Mouse (Mus musculus) lung, embryonic 14.5 days (tissue): ENCODE data around the gene Cux2. TPM values are rescaled to one million over a fixed set of nuclear protein-coding genes. Genes with fewer than 3 reads are reported as not detected.
A peak's percentile ranks its signal among the peaks of the same experiment; 100 is the strongest.

Experiments
- ATAC-seq: fragments of 200-750 bp; cut with Nextera tagmentation; 2 replicates; pipeline ENCODE4 v1.8.0; 2017; ENCODE audit warnings: mild to moderate bottlenecking, moderate TSS enrichment, moderate library complexity; ENCODE audit not compliant: insufficient read depth
- DNase-seq: peaks from one replicate; pipeline ENCODE4 v3.0.0-alpha.2; 2015
- H3K27ac ChIP-seq: fragments of 300-500 bp; sonication (generic); 2 replicates; pipeline ENCODE4 v1.5.1; 2014; ENCODE audit warnings: low read depth, mild to moderate bottlenecking, moderate library complexity
- H3K27me3 ChIP-seq: fragments of 300-500 bp; sonication (generic); 2 replicates; pipeline ENCODE4 v1.6.1; 2014; ENCODE audit warnings: low read length, control low read depth; ENCODE audit not compliant: insufficient read depth
- H3K36me3 ChIP-seq: fragments of 300-500 bp; sonication (generic); 2 replicates; pipeline ENCODE4 v1.6.1; 2014; ENCODE audit warnings: control low read depth; ENCODE audit not compliant: insufficient read depth
- H3K4me1 ChIP-seq: fragments of 300-500 bp; sonication (generic); 2 replicates; pipeline ENCODE4 v1.6.1; 2014; ENCODE audit warnings: antibody characterized with exemption, control low read depth; ENCODE audit not compliant: insufficient read depth
- H3K4me2 ChIP-seq: fragments of 300-500 bp; sonication (generic); 2 replicates; pipeline ENCODE4 v1.6.1; 2014; ENCODE audit warnings: mild to moderate bottlenecking
- H3K4me3 ChIP-seq: fragments of 300-500 bp; sonication (generic); 2 replicates; pipeline ENCODE4 v1.5.1; 2014; ENCODE audit warnings: low read depth, low read length
- H3K9ac ChIP-seq: fragments of 300-500 bp; sonication (generic); 2 replicates; pipeline ENCODE4 v1.6.1; 2014
- H3K9me3 ChIP-seq: fragments of 300-500 bp; sonication (generic); 2 replicates; pipeline ENCODE4 v1.6.1; 2016; ENCODE audit warnings: low read depth, low read length, control low read depth
- CTCF ChIP-seq: IDR thresholded peaks from 2 replicates; pipeline ENCODE4 v1.5.1; 2016; ENCODE audit warnings: antibody characterized with exemption, low read depth
- WGBS: fragments of 180-500 bp; shearing (Covaris S2); extraction: QIAGEN DNeasy Blood & Tissue Kit; methylation state at CpG from one replicate; pipeline ENCODE4 v1.1.7; 2014; 5-methylcytosine and 5-hydroxymethylcytosine counted together
- polyA plus RNA-seq: library from polyadenylated mRNA; unstranded; fragments of >200 nt; fragmentation: Nextera tagmentation; extraction: Ambion mirVana; gene quantifications from 2 replicates; pipeline ENCODE4 v1.2.1, GENCODE M21; 2014

Cux2 gene
- polyA plus RNA-seq, 1 experiment from 2014 or later: 4.0 TPM

DNA sequence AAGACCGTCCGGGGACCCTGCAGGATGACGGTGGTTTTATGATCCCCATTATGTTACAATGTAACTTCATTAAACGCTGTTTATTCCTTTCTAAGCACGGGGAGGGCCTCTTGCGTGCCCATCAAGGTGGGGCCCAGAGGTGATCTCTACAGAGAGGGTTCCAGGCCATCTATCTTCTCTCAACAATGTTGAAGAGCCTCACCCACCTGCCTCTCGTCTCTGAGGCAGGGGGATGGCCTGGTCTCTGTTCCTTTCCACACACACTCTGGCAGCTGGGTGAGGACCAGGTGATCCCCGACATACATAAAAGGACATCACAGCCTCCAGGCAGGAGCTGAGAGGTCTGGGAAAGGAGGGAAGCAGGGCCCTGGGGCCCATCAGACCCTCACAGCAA is 100.9 kb downstream of the Cux2 start:
- no peaks in the 10 kb centered on the region for H3K36me3 ChIP-seq
- WGBS: 13% methylated on average over 8 of the region's 8 CpGs
- H3K4me2 ChIP-seq: peak overlapping the region; percentile 66
- H3K27ac ChIP-seq: no peak overlapping the region
- H3K9me3 ChIP-seq: no peaks in the 10 kb centered on the region
- no peak overlapping the region for H3K4me3 ChIP-seq
- ATAC-seq (no peak), DNase-seq (no peak)
- H3K4me1 ChIP-seq: peaks cover 10% of the 10 kb centered on the region; the same call in 1 of the 2 replicates
- no peak overlapping the region for H3K9ac ChIP-seq
- peaks cover 5% of the 10 kb centered on the region; the same call in 1 of the 2 replicates for H3K27me3 ChIP-seq
- no peak for TF ChIP-seq CTCF

DNA sequence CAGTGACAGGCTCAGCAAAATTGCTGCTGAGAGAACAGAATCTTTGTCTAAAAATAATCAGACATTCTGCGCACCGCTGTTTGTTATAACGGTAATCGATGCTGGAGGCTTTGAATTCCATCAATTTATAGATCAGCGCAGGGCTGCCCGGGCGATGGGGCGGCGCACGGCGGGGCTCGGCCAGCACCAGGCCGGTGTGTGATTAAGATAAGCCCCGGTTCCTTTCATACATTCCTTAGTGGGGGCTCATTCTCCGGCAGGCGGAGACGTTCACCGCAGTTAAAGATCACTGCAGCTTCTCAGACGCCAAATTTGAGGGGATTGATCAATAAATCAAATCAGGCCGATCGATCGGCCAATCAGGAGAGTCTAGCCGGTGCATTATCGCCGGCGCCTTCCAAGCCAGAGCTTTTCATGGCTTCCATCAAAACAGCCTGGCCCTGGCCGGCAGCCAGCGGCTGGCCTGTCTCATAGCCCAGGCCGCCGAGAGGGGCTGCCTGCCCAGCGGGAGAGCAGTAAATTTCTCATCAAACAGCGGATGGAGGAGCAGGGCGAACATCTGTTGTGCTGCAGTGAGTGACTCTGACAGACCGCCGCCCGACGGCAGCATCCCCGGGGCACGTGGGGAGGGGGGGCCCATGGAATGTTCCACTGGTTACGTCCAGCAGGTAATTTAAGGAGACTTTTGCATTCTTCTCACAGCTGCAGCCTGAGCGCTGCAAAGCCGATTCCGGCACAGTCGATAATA is 101.4 kb downstream of the Cux2 start:
- peak overlapping the region; percentile 20; the same call in 1 of the 2 replicates for H3K27ac ChIP-seq
- H3K27me3 ChIP-seq: peaks cover 5% of the 10 kb centered on the region; the same call in 1 of the 2 replicates
- peak overlapping the region; percentile 28 for H3K4me3 ChIP-seq
- ATAC-seq (peak; percentile 78), DNase-seq (peak; percentile 93)
- H3K4me2 ChIP-seq: peak overlapping the region; percentile 66
- no peaks in the 10 kb centered on the region for H3K36me3 ChIP-seq
- TF ChIP-seq CTCF: no peak; the same call in 1 of the 2 replicates
- H3K4me1 ChIP-seq: peaks cover 10% of the 10 kb centered on the region; the same call in 1 of the 2 replicates
- no peaks in the 10 kb centered on the region for H3K9me3 ChIP-seq
- peak overlapping the region; percentile 23; the same call in 1 of the 2 replicates for H3K9ac ChIP-seq
- WGBS: 3% methylated on average over 44 of the region's 44 CpGs

DNA sequence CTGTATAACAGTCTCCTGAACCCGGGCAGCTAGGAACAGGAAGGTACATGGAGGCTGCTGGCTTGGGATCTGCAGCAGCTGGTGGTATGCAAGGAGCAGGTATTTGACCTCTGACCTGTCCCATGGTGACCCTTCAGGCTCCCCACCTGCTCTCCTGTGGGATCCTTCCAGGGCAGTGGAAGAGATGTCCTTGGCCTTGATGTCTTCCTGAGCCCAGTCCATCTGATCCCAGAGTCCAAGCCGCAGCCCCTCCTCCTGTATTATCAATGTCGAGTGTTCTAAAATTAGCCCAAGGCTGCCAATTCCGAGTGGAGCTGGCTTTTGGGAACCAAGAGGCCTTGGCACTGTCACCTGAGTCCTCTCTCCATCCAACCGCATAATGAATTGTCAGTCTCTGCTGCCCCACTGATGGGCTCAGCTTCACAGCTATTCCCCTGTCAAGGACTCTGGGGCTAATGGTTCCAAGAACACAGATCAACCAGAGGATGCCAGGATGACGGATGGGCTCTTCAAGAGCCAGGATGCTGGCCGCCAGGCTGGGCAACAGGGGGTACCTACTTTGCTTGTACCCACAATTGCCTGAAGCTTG is 103.2 kb downstream of the Cux2 start:
- ATAC-seq: no peak
- H3K9ac ChIP-seq: no peak overlapping the region
- 64% methylated on average over 7 of the region's 7 CpGs for WGBS

DNA sequence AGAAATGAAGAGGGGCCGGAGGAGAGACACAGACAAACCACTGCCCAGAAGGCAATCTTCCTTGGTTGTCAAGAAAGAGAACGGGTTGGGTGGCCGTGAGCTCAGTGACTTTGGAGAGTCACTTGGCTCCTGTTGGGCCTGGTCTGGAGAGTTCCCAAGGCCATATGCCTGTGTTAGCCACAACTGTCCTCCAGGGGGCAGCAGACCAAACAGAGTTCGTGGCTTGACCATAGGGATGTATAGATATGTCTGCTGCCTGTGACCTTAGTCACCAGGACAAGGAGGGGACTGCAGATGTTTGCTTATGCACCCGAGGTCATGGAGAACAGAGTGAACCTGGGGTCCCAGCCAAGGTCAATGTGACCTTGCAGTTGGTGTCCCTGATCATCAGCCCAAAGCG is 104.1 kb downstream of the Cux2 start:
- Histone ChIP-seq H3K9ac (no peak overlapping the region), H3K27me3 (peaks cover 5% of the 10 kb centered on the region; the same call in 1 of the 2 replicates), H3K27ac (no peak overlapping the region), H3K4me1 (peaks cover 10% of the 10 kb centered on the region; the same call in 1 of the 2 replicates), H3K4me3 (no peak overlapping the region), H3K4me2 (no peak overlapping the region), H3K9me3 (no peaks in the 10 kb centered on the region), H3K36me3 (no peaks in the 10 kb centered on the region)
- peak; percentile 88 for DNase-seq
- WGBS: 41% methylated on average over 6 of the region's 6 CpGs
- peak; percentile 93 for TF ChIP-seq CTCF
- ATAC-seq: no peak

More for the DNA sequence above, 103.2 kb downstream of the Cux2 start:
- Histone ChIP-seq H3K4me3 (no peak overlapping the region), H3K4me1 (peaks cover 10% of the 10 kb centered on the region; the same call in 1 of the 2 replicates), H3K36me3 (no peaks in the 10 kb centered on the region), H3K9me3 (no peaks in the 10 kb centered on the region), H3K4me2 (no peak overlapping the region), H3K27me3 (peaks cover 5% of the 10 kb centered on the region; the same call in 1 of the 2 replicates), H3K27ac (no peak overlapping the region)
- DNase-seq: no peak
- no peak for TF ChIP-seq CTCF

DNA sequence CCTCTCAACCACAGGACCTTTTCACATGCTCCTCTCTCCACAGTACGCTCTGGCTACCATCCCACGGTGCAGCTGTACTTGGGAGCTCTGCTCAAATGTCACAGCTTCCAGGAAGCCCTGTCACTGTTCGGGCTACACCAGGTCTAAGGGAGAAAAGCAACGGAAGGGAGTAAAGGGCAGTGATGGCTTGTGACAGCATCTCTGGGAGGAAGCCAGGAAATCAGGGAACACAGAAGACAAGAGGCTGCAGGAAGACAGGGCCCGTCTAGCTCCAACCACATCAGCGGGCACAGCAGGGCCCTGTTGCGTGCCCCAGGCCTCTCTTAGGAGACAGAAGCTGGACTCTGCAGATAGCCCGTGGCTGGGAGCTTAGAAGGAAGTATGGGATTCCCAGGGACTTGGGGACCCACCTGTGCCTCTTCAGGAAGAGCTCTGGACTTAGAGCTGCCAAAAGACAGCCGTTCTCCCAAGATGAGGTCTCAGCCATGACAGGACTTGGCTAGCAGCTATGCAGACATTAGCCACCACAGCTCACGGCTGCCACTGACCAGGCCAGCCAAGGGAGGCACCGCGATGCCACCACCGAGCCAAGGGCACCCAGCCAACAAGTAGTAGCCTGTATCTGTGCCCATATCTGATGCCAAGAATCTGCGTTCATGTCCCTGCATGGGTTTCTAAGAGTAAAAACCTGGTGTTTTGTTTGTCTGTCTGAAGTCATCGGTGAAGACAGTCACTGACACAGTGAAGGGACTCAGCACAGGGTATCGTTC is 105.7 kb downstream of the Cux2 start:
- no peak for TF ChIP-seq CTCF
- 89% methylated on average over 16 of the region's 16 CpGs for WGBS
- no peaks in the 10 kb centered on the region for H3K9me3 ChIP-seq
- no peak for ATAC-seq
- DNase-seq: no peak
- no peak overlapping the region for H3K9ac ChIP-seq
- no peak overlapping the region for H3K4me3 ChIP-seq
- peaks cover 9% of the 10 kb centered on the region; the same call in 1 of the 2 replicates for H3K4me1 ChIP-seq
- H3K27me3 ChIP-seq: peaks cover 4% of the 10 kb centered on the region; the same call in 1 of the 2 replicates
- H3K4me2 ChIP-seq: no peak overlapping the region
- no peaks in the 10 kb centered on the region for H3K36me3 ChIP-seq
- no peak overlapping the region for H3K27ac ChIP-seq

DNA sequence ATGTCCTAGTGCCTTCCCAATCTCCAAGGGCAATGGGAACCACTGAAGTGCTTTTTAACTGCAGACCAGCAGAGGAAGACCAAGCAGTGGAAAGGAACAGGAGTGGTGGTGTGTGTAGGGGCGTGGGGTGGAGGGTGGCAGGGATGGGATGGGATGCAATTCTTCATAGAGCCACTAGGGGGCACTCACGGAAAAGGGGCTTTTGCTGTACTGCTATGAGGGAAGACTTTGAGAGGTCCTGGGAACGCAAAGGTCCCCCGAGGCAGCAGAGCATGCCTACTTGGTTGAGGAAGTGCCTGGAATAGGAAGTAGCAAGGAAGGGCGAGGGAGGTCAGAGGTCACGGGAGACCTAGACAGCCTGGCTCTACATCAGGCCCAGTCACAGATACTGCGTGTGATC is 106.4 kb downstream of the Cux2 start:
- DNase-seq (peak; percentile 23), ATAC-seq (no peak)
- H3K9ac ChIP-seq: no peak overlapping the region
- no peaks in the 10 kb centered on the region for H3K36me3 ChIP-seq
- H3K27ac ChIP-seq: no peak overlapping the region
- WGBS: 50% methylated on average over 7 of the region's 7 CpGs
- peaks cover 3% of the 10 kb centered on the region; the same call in 1 of the 2 replicates for H3K4me1 ChIP-seq
- H3K9me3 ChIP-seq: no peaks in the 10 kb centered on the region
- H3K4me2 ChIP-seq: no peak overlapping the region
- peak; percentile 82 for TF ChIP-seq CTCF
- no peak overlapping the region for H3K4me3 ChIP-seq
- no peaks in the 10 kb centered on the region; the same call in 1 of the 2 replicates for H3K27me3 ChIP-seq
